Mouse (Mus musculus): ENCODE data around the gene Gm10300. TPM values are rescaled to one million over a fixed set of nuclear protein-coding genes. Genes with fewer than 3 reads are reported as not detected.

Gm10300 gene
- polyA plus RNA-seq, 1 experiment from 2014 or later: 0.28 TPM

DNA sequence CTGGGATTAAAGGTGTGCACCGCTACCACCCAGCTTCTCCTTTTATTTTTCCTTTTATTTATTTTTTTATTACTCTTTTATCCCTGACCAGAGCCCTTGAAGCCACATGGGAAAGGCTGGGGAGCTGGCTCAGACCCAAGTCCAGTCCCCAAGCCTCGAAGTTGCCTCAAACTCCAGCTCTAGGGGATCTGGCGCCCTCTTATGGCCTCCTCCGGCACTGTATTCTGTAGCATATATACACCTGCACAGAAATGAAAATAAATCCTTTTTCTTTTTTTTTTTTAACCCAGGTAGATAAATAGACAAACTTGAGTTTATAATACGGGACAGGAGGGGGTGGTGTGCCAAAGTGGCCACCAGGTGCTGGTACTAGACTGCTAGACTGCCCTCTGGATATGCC, 47.2 kb downstream of the Gm10300 start:
- no peaks in the 10 kb centered on the region for H3K36me3 ChIP-seq
- WGBS: 75% methylated on average over 5 of the region's 5 CpGs
- ATAC-seq (ENCODE audit: insufficient number of reproducible peaks, low FRiP score): no peak

DNA sequence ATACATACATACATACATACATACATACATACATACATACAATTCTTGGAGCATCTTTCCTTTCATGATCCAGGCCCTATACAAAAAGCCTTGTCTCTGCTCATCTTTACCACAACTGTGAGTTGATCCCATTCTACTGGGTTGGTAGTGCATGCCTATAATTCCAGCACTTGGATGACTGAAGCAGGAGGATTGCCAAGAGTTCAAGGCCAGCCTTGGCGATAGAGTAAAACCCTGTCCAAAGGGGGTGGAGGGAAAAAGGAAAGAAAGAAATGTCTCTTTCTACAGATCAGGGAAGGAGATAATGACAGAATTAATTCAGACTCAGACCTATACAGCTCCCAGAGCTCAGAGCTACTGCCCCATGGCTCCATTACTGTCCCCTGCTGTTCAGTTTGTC, 48.7 kb downstream of the Gm10300 start:
- no peak overlapping the region for H3K4me2 ChIP-seq
- no peak overlapping the region for H3K27ac ChIP-seq (ENCODE audit: poor library complexity, severe bottlenecking)
- no peaks in the 10 kb centered on the region for H3K36me3 ChIP-seq
- WGBS: 79% methylated on average over 1 of the region's 1 CpGs
- no peak overlapping the region for H3K4me3 ChIP-seq
- ATAC-seq (ENCODE audit: insufficient number of reproducible peaks, low FRiP score): no peak
- H3K27me3 ChIP-seq (replicated peaks): peaks cover 7% of the 10 kb centered on the region; the same call in 1 of the 2 replicates
- no peaks in the 10 kb centered on the region; the same call in 1 of the 2 replicates for H3K9me3 ChIP-seq (replicated peaks)
- peaks cover 18% of the 10 kb centered on the region for H3K4me1 ChIP-seq (replicated peaks)
- no peak overlapping the region for H3K9ac ChIP-seq

More for the DNA sequence above, 47.2 kb downstream of the Gm10300 start:
- H3K9ac ChIP-seq: no peak overlapping the region
- peaks cover 12% of the 10 kb centered on the region; the same call in 1 of the 2 replicates for H3K27me3 ChIP-seq (replicated peaks)
- no peak overlapping the region for H3K4me2 ChIP-seq
- no peak overlapping the region for H3K4me3 ChIP-seq
- peaks cover 12% of the 10 kb centered on the region for H3K4me1 ChIP-seq (replicated peaks)
- H3K27ac ChIP-seq (ENCODE audit: poor library complexity, severe bottlenecking): no peak overlapping the region
- H3K9me3 ChIP-seq (replicated peaks): no peaks in the 10 kb centered on the region; the same call in 1 of the 2 replicates

Other genes starting within 250 kb of the Gm10300 start
- 1.8 and 2.5 TPM in 2 replicates for gene Ptpru, start 236.4 kb upstream of the Gm10300 start, polyA plus RNA-seq (2016; fragmentation: Nextera tagmentation; extraction: Ambion mirVana)
- 33.9 and 35.7 TPM in 2 replicates for gene Mecr, start 231.2 kb upstream of the Gm10300 start, polyA plus RNA-seq (2016; fragmentation: Nextera tagmentation; extraction: Ambion mirVana)
- gene Srsf4, start 201.1 kb upstream of the Gm10300 start, polyA plus RNA-seq (2016; fragmentation: Nextera tagmentation; extraction: Ambion mirVana): 86.1 and 87.1 TPM in 2 replicates
- 6.9 and 8.2 TPM in 2 replicates for gene Tmem200b, start 152.9 kb upstream of the Gm10300 start, polyA plus RNA-seq (2016; fragmentation: Nextera tagmentation; extraction: Ambion mirVana)
- gene Epb41, start 624 bp downstream of the Gm10300 start, polyA plus RNA-seq (2016; fragmentation: Nextera tagmentation; extraction: Ambion mirVana): 97.6 and 102 TPM in 2 replicates
- gene Oprd1, start 69.8 kb downstream of the Gm10300 start, polyA plus RNA-seq (2016; fragmentation: Nextera tagmentation; extraction: Ambion mirVana): 1.3 and 1.5 TPM in 2 replicates
- gene Ythdf2, start 137.6 kb downstream of the Gm10300 start, polyA plus RNA-seq (2016; fragmentation: Nextera tagmentation; extraction: Ambion mirVana): 77.1 and 80.1 TPM in 2 replicates
- gene Gmeb1, start 186.9 kb downstream of the Gm10300 start, polyA plus RNA-seq (2016; fragmentation: Nextera tagmentation; extraction: Ambion mirVana): 26.3 and 27.3 TPM in 2 replicates
- 34.7 and 39.5 TPM in 2 replicates for gene Taf12, start 199.7 kb downstream of the Gm10300 start, polyA plus RNA-seq (2016; fragmentation: Nextera tagmentation; extraction: Ambion mirVana)
- gene Rab42, start 228.7 kb downstream of the Gm10300 start, polyA plus RNA-seq (2016; fragmentation: Nextera tagmentation; extraction: Ambion mirVana): 1.1 TPM in 2 replicates

Data from heart, embryonic 12.5 days (tissue).